Mouse (Mus musculus) embryonic facial prominence, embryonic 10.5 days (tissue): ENCODE data around the gene Edem2. TPM values are rescaled to one million over a fixed set of nuclear protein-coding genes. Genes with fewer than 3 reads are reported as not detected.

Experiments
- DNase-seq: peaks from one replicate; pipeline ENCODE4 v3.0.0-alpha.2; 2017; ENCODE audit warnings: low spot score
- H3K27ac ChIP-seq: fragments of 300-500 bp; sonication (generic); replicated peaks from 2 replicates; pipeline ENCODE4 v1.5.1; 2016; ENCODE audit warnings: mild to moderate bottlenecking
- H3K27me3 ChIP-seq: fragments of 300-500 bp; sonication (generic); replicated peaks from 2 replicates; pipeline ENCODE4 v1.6.1; 2016; ENCODE audit warnings: low read depth, mild to moderate bottlenecking; ENCODE audit not compliant: poor library complexity, severe bottlenecking
- H3K36me3 ChIP-seq: fragments of 300-500 bp; sonication (generic); replicated peaks from 2 replicates; pipeline ENCODE4 v1.6.1; 2016; ENCODE audit warnings: mild to moderate bottlenecking, moderate library complexity
- H3K4me1 ChIP-seq: fragments of 300-500 bp; sonication (generic); 2 replicates; pipeline ENCODE4 v1.6.1; 2016
- H3K4me3 ChIP-seq: fragments of 300-500 bp; sonication (generic); 2 replicates; pipeline ENCODE4 v1.5.1; 2016; ENCODE audit warnings: mild to moderate bottlenecking, moderate library complexity
- H3K9me3 ChIP-seq: fragments of 300-500 bp; sonication (generic); 2 replicates; pipeline ENCODE4 v1.6.1; 2016; ENCODE audit warnings: mild to moderate bottlenecking
- WGBS: fragments of 180-500 bp; shearing (Covaris S2); methylation state at CpG from one replicate; pipeline ENCODE4 v1.1.7; 2016; 5-methylcytosine and 5-hydroxymethylcytosine counted together
- polyA plus RNA-seq: library from polyadenylated mRNA; unstranded; fragments of >200 nt; fragmentation: Nextera tagmentation; extraction: Ambion mirVana; gene quantifications from 2 replicates; pipeline ENCODE4 v1.2.1, GENCODE M21; 2016

The Edem2 gene
- polyA plus RNA-seq, result 27.0 and 28.6 TPM in 2 replicates

DNA sequence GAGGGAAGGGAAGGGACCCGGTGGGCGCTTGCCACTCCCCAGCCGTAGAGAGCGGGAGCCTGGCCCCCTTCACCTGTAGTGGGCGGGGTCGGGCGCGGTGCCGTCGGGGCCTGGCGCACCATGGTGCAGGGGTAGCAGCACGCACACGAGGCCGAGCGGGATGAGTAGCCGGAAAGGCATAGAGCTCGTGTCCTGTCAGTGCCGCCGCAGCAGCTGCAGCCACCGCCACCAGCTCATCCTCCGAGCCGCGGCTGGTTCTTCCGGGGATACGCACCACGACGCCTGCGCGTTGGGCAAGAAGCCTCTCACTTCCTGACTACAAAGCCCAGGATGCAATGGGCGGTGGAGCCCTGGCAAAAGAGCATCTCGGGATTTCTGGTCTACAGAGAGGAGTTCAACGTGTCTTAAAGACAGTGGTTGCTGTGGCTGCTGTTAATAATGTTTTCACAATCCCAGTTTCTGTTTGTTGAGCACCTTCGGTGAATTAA, at the start of gene Edem2:
Gene Edem2, minus strand, starts transcription at position 318 of the 488 bp plus-strand sequence.
- no peaks in the 10 kb centered on the region for H3K36me3 ChIP-seq
- H3K27me3 ChIP-seq, result no peaks in the 10 kb centered on the region
- peaks cover 8% of the 10 kb centered on the region for H3K4me1 ChIP-seq
- H3K27ac ChIP-seq, result peak within 1 kb of the TSS; percentile 61
- H3K9me3 ChIP-seq, result no peaks in the 10 kb centered on the region
- WGBS, result under 1% methylated on average over 33 of the region's 33 CpGs
- peak within 1 kb of the TSS; percentile 82 for H3K4me3 ChIP-seq
- peak; percentile 89 for DNase-seq

DNA sequence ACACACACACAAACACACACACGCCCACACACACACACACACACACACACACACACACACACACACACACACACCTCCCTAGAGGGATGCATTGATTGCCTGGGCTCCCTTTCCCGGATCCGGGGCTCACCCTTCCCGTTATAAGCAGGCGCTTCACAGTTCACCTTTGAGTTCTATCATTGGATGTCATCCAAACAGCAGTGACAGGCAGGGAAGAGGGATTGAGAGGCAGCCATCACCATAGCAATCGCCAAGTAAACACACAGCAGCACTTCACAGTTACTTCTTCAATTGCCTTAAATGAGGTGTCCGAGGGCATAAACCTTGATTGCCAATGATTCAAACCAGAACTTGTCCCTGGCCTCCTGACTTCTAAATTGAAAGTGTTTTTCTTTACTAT, 49.8 kb upstream of the Edem2 start:
- no peak overlapping the region for H3K4me3 ChIP-seq
- WGBS, result 68% methylated on average over 7 of the region's 7 CpGs

GRCm38 (mm10) chr2:155778004-155778403, 48.7 kb upstream of the Edem2 start:
- H3K27ac ChIP-seq, result no peak overlapping the region
- H3K4me3 ChIP-seq, result no peak overlapping the region
- H3K36me3 ChIP-seq, result no peaks in the 10 kb centered on the region
- DNase-seq, result no peak
- H3K4me1 ChIP-seq, result peaks cover 9% of the 10 kb centered on the region
- 76% methylated on average over 6 of the region's 6 CpGs for whole genome bisulfite sequencing
- peaks cover 57% of the 10 kb centered on the region for H3K27me3 ChIP-seq
- H3K9me3 ChIP-seq, result no peaks in the 10 kb centered on the region

More for the DNA sequence above, 49.8 kb upstream of the Edem2 start:
- no peaks in the 10 kb centered on the region for H3K36me3 ChIP-seq
- no peaks in the 10 kb centered on the region for H3K9me3 ChIP-seq
- peaks cover 9% of the 10 kb centered on the region for H3K4me1 ChIP-seq
- H3K27me3 ChIP-seq, result peaks cover 46% of the 10 kb centered on the region
- no peak overlapping the region for H3K27ac ChIP-seq
- DNase-seq, result no peak

DNA sequence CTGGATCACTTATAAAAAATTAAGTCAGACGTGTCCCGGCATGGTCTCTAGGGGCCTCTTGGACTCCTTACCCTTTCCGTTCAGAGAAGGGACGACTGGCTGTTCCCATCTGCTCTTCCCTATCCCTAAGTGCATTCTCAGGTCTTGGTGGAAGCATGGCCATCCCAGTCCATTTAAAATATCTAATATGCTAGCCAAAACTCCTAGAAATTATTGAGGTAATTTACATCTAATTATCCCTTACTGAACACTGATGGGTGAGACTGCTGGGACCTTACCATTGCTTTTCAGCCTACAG, 48.4 kb upstream of the Edem2 start:
- Histone ChIP-seq H3K4me3 (no peak overlapping the region), H3K36me3 (no peaks in the 10 kb centered on the region), H3K27me3 (peaks cover 61% of the 10 kb centered on the region), H3K9me3 (no peaks in the 10 kb centered on the region), H3K4me1 (peaks cover 9% of the 10 kb centered on the region), H3K27ac (no peak overlapping the region)
- no peak for DNase-seq
- 84% methylated on average over 4 of the region's 4 CpGs for WGBS

- Histone ChIP-seq H3K36me3 (no peaks in the 10 kb centered on the region), H3K4me3 (no peak overlapping the region), H3K9me3 (no peaks in the 10 kb centered on the region), H3K27ac (no peak overlapping the region), H3K4me1 (peaks cover 9% of the 10 kb centered on the region), H3K27me3 (peaks cover 63% of the 10 kb centered on the region)
- 70% methylated on average over 10 of the region's 10 CpGs for WGBS
- no peak for DNase-seq
Observed at GRCm38 (mm10) chr2:155776824-155777687, 47.8 kb upstream of the Edem2 start.

- peaks cover 9% of the 10 kb centered on the region for H3K4me1 ChIP-seq
- peaks cover 63% of the 10 kb centered on the region for H3K27me3 ChIP-seq
- peak overlapping the region; percentile 68 for H3K4me3 ChIP-seq
- 0 out of 2 replicates have a peak overlapping the region, but pooled peaks have one; percentile 24 for H3K27ac ChIP-seq
- H3K36me3 ChIP-seq, result no peaks in the 10 kb centered on the region
- 1% methylated on average over 44 of the region's 44 CpGs for WGBS
- peak; percentile 87 for DNase-seq
- H3K9me3 ChIP-seq, result no peaks in the 10 kb centered on the region
Observed at GRCm38 (mm10) chr2:155775685-155776263, 46.5 kb upstream of the Edem2 start.

GRCm38 (mm10) chr2:155774927-155775684, 45.8 kb upstream of the Edem2 start, which contains the start of gene Mmp24:
TSS of gene Mmp24 (plus strand) at chr2:155775342.
- peaks cover 63% of the 10 kb centered on the region for H3K27me3 ChIP-seq
- WGBS, result 11% methylated on average over 100 of the region's 100 CpGs
- DNase-seq, result no peak
- H3K9me3 ChIP-seq, result no peaks in the 10 kb centered on the region
- H3K36me3 ChIP-seq, result no peaks in the 10 kb centered on the region
- H3K4me1 ChIP-seq, result peaks cover 9% of the 10 kb centered on the region
- H3K4me3 ChIP-seq, result peak within 1 kb of the TSS; percentile 68
- 0 out of 2 replicates have a peak within 1 kb of the TSS, but pooled peaks have one; percentile 24 for H3K27ac ChIP-seq

- peak overlapping the region; percentile 68 for H3K4me3 ChIP-seq
- peaks cover 63% of the 10 kb centered on the region for H3K27me3 ChIP-seq
- peaks cover 9% of the 10 kb centered on the region for H3K4me1 ChIP-seq
- no peaks in the 10 kb centered on the region for H3K36me3 ChIP-seq
- H3K27ac ChIP-seq, result no peak overlapping the region
- 59% methylated on average over 11 of the region's 11 CpGs for WGBS
- no peaks in the 10 kb centered on the region for H3K9me3 ChIP-seq
- DNase-seq, result no peak
Observed at GRCm38 (mm10) chr2:155774261-155774926, 45.1 kb upstream of the Edem2 start.

- 71% methylated on average over 4 of the region's 4 CpGs for WGBS
- Histone ChIP-seq H3K27ac (no peak overlapping the region), H3K36me3 (no peaks in the 10 kb centered on the region), H3K4me3 (no peak overlapping the region), H3K9me3 (no peaks in the 10 kb centered on the region), H3K4me1 (peaks cover 9% of the 10 kb centered on the region), H3K27me3 (peaks cover 60% of the 10 kb centered on the region)
- no peak for DNase-seq
Observed at GRCm38 (mm10) chr2:155773664-155774063, 44.4 kb upstream of the Edem2 start.

DNA sequence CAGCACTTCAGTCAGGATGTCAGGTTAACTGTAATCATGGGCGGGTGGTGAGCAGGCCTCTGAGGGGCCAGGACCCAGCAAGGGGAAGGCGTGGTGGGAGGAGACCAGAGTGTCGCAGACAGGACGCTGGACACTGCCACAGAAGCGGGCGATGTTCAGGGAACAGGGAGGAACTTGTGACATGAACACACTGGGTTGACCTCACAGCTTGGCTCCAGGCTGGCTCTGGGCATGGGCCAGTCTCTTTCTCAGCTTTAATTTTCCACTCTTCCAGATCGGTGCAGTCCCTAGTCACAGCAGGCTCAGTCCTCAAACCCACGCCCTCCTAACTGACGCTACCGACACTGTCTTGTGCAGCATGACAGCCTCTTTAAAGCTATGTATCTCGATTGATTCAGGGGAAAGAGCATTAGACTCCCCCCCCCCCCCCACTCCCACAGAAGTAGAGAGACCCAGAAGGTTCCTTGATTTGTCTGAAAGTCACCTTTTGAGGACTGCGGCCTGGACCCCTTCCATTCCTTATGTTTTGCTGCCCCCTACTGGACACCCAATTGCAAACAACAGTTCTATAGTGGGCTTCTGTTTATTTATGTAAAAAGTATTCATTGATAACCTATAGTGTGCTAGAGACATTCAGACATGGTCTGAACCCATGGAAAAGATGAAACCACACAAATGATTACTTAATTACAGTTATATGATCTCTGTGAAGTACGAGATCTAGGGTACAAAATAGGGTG, 35.6 kb upstream of the Edem2 start:
- Histone ChIP-seq H3K27ac (no peak overlapping the region), H3K27me3 (no peaks in the 10 kb centered on the region), H3K4me3 (no peak overlapping the region), H3K4me1 (no peaks in the 10 kb centered on the region), H3K36me3 (no peaks in the 10 kb centered on the region), H3K9me3 (no peaks in the 10 kb centered on the region)
- peak; percentile 77 for DNase-seq
- WGBS, result 55% methylated on average over 13 of the region's 13 CpGs

DNA sequence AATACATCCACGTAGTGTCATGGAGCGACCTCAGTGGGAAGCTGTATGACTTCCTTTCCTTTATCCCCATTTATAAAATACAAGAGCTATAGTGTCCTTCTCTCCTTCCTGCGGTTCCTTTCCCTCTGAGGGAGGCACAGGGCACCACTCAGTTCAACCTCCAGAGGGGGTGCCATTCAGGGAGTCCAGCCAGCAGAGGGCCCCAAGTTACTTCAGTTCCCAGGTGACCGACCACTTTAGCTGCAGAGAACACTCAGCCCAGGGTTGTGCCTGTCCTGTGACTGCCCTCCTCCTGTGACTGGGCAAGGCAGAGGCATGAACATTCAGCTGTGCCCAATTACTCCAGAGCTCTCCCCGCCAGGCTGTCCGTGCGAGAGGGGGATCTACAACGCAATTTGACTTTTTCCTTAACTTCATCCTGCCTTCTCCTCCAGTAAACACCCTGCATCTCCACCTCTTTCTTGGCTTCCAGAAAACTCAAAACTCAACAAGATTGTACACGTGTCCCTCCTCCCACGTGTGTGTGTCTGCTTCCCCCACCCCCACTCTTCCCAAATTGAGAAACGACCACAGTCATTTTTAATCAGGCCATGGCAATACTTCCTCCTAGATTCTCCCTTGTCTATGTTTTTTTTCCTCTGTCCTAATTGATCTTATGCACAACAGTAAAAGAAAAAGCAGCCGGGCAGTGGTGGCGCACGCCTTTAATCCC, 27.7 kb upstream of the Edem2 start:
- H3K27me3 ChIP-seq, result peaks cover 16% of the 10 kb centered on the region
- WGBS, result 60% methylated on average over 14 of the region's 14 CpGs
- H3K36me3 ChIP-seq, result no peaks in the 10 kb centered on the region
- no peaks in the 10 kb centered on the region for H3K9me3 ChIP-seq
- no peak for DNase-seq
- H3K4me1 ChIP-seq, result no peaks in the 10 kb centered on the region
- no peak overlapping the region for H3K4me3 ChIP-seq
- no peak overlapping the region for H3K27ac ChIP-seq
